Mouse (Mus musculus) cerebellum, postnatal 14 days (tissue): Measurements from ENCODE around the gene Tdp2.

ENCODE experiments used
- DNase-seq, 2 experiments: peaks; one replicate each; pipeline ENCODE4 v3.0.0; 2021; ENCODE audit warnings: mixed read lengths in 2 of 2

Tdp2 gene

GRCm38 (mm10) chr13:24831353-24832130, at the start of gene Tdp2, which contains the start of gene Acot13:
Gene Tdp2 (plus strand): TSS chr13:24831679.
Gene Acot13 (minus strand): TSS chr13:24831540.
- peak; percentile 96 to 98 for DNase-seq

- no peak for DNase-seq
Observed at GRCm38 (mm10) chr13:24781916-24782315, 49.6 kb upstream of the Tdp2 start.

- DNase-seq: peak; percentile 64 to 70
Observed at GRCm38 (mm10) chr13:24786014-24786490, 45.4 kb upstream of the Tdp2 start.

GRCm38 (mm10) chr13:24787477-24787876, 44.0 kb upstream of the Tdp2 start:
- DNase-seq: no peak

- DNase-seq: no peak
Observed at GRCm38 (mm10) chr13:24791349-24791748, 40.1 kb upstream of the Tdp2 start.

GRCm38 (mm10) chr13:24792411-24793045, 39.0 kb upstream of the Tdp2 start:
- no peak for DNase-seq

- no peak for DNase-seq
Observed at GRCm38 (mm10) chr13:24798686-24799085, 32.8 kb upstream of the Tdp2 start.

- DNase-seq: no peak
Observed at GRCm38 (mm10) chr13:24799378-24799777, 32.1 kb upstream of the Tdp2 start.

GRCm38 (mm10) chr13:24799925-24800673, 31.4 kb upstream of the Tdp2 start:
- peak; percentile 48 to 70 for DNase-seq

GRCm38 (mm10) chr13:24800674-24801307, 30.7 kb upstream of the Tdp2 start:
- DNase-seq: peak; percentile 97 to 98

- peak; percentile 66 to 69 for DNase-seq
Observed at GRCm38 (mm10) chr13:24801308-24801921, 30.1 kb upstream of the Tdp2 start, which contains the start of gene BC005537. Gene BC005537 (plus strand): TSS chr13:24801657.

- peak; percentile 37 to 40 for DNase-seq
Observed at GRCm38 (mm10) chr13:24802131-24802691, 29.3 kb upstream of the Tdp2 start.

GRCm38 (mm10) chr13:24803196-24803595, 28.3 kb upstream of the Tdp2 start:
- DNase-seq: no peak

GRCm38 (mm10) chr13:24806079-24806478, 25.4 kb upstream of the Tdp2 start:
- DNase-seq: peak in 1 of 2 experiments; percentile 13

GRCm38 (mm10) chr13:24812521-24812920, 19.0 kb upstream of the Tdp2 start:
- peak in 1 of 2 experiments; percentile 34 for DNase-seq

GRCm38 (mm10) chr13:24814616-24815015, 16.9 kb upstream of the Tdp2 start:
- DNase-seq: no peak

- DNase-seq: peak in 1 of 2 experiments; percentile 12
Observed at GRCm38 (mm10) chr13:24816125-24817092, 15.1 kb upstream of the Tdp2 start.

- no peak for DNase-seq
Observed at GRCm38 (mm10) chr13:24819931-24820330, 11.5 kb upstream of the Tdp2 start.

GRCm38 (mm10) chr13:24822663-24823343, 8.7 kb upstream of the Tdp2 start:
- no peak for DNase-seq

- no peak for DNase-seq
Observed at GRCm38 (mm10) chr13:24824647-24825046, 6.8 kb upstream of the Tdp2 start.
